Comparison of ENCODE assay signal across 19 mouse cellular contexts in the genomic region with DNA sequence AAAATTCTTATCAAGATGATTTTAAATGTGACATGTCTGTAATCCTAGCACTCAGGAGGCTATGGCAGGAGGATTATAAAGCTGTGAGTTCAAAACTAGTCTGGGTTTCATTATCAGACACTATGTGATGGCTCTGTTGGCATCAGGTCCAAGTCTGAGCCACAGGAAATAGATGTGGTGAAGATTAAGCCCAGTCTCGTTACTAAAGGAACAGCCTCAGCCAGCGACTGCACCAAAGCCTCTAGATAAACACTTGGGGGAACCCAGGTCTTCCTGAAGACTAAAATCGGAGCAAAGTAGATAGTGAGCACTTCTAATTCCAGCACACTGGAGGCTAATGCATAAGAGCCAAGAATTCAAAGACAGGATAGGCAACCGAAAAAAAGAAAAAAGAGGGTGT. TPM values are rescaled to one million over a fixed set of nuclear protein-coding genes. Genes with fewer than 3 reads are reported as not detected.
"Had no signal": no experiment of that assay in that cellular context is flagged by ENCODE, and none has a peak within 500 bp of the region (broad histone marks: within the 10 kb centered on the region; RNA-seq: fewer than 3 reads in every experiment).

No protein-coding gene starts in this region.

- H3K9me3 ChIP-seq: kidney, embryonic 15.5 days; limb, embryonic 10.5 days; neural tube, embryonic 12.5 days had no signal

- H3K4me2 ChIP-seq: kidney, embryonic 15.5 days; lung, embryonic 14.5 days; neural tube, embryonic 12.5 days had no signal

- H3K27ac ChIP-seq: kidney, embryonic 15.5 days; left cerebral cortex, adult 2 months; limb, embryonic 10.5 days; liver, embryonic 14.5 days; macrophage; neural tube, embryonic 12.5 days; stomach, postnatal 0 days had no signal

- H3K9ac ChIP-seq: kidney, embryonic 15.5 days; liver, embryonic 14.5 days; lung, embryonic 14.5 days; neural tube, embryonic 12.5 days had no signal

- H3K4me3 ChIP-seq: kidney, embryonic 15.5 days; left cerebral cortex, adult 2 months; limb, embryonic 10.5 days; neural tube, embryonic 12.5 days had no signal

- H3K4me1 ChIP-seq: kidney, embryonic 15.5 days; limb, embryonic 10.5 days; neural tube, embryonic 12.5 days had no signal

- H3K36me3 ChIP-seq: kidney, embryonic 15.5 days; limb, embryonic 10.5 days; neural tube, embryonic 12.5 days had no signal

- ATAC-seq: inflammation-experienced regulatory T-cells, adult 6 months had no signal

- DNase-seq: lung, postnatal 14 days; midbrain, embryonic 14.5 days; right cerebral cortex, postnatal 14 days; thymus, adult 18-20 months; thymus, postnatal 14 days had no signal

- H3K27me3 ChIP-seq: kidney, embryonic 15.5 days had no signal

RNA-seq across cellular contexts. Expression of a gene that starts 52.9 kb away (rescaled TPM):
- total RNA-seq: layer of hippocampus, postnatal 25 days; left cerebral cortex, adult 2 months; left cerebral cortex, postnatal 14 days; monocyte, adult 5-6 weeks; neutrophil, adult 5-6 weeks had no signal
- polyA plus RNA-seq: inflammation-experienced regulatory T-cells, adult 6 months; kidney, adult 2 months; limb, embryonic 10.5 days; macrophage had no signal
